Mouse (Mus musculus) kidney, adult 2 months (tissue): Measurements from ENCODE around the gene Gm12790.

Source experiments
- CTCF ChIP-seq: fragments of 200-500 bp; conservative IDR thresholded peaks from 2 replicates; pipeline ENCODE4 v1.5.1; 2011; ENCODE audit warnings: low read depth, mild to moderate bottlenecking, control low read depth, low read length, moderate library complexity, mixed read lengths; ENCODE audit not compliant: insufficient read depth, insufficient read length
- POLR2A ChIP-seq: fragments of 200-500 bp; IDR thresholded peaks from one replicate; pipeline ENCODE4 v1.6.1; 2011; ENCODE audit warnings: low read depth, low read length, control low read depth

GRCm38 (mm10) chr4:101997426-101997825 lies 16.6 kb upstream of the Gm12790 start:
- TF ChIP-seq CTCF (no peak), POLR2A (no peak)
